Mouse (Mus musculus): ENCODE data around the gene Fubp1. TPM values are rescaled to one million over a fixed set of nuclear protein-coding genes. Genes with fewer than 3 reads are reported as not detected.

The Fubp1 gene
- total and polyA plus RNA-seq, 3 experiments, result 214 to 333 (median 224) TPM

DNA sequence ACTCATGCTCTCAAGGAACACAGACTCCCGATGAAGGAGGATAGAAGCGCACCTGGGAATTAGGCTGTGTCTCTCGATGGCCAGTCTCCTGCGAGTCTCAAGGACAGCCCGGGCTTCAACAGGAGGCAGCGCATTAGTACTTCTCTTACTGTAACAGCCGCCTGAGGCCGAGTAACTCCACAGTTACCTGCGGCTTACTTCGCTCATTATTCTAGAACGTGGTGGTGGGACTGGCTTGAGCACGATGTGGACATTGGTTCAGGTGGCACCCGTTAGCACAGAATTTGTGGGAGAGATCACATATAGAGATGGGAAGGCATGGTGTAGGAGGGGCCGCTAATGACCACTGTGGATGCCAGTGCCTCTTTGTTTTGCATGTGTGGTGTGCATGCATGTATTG is 57.9 kb downstream of the Fubp1 start:
- in situ Hi-C loops (cut with MboI; ENCODE audit: low pct_ligation_motif_present, low pct_unique_long_range_greater_than_20kb, low sequenced_read_pairs) (loop anchor here (25.0 kb wide), 1 partner anchor 469 kb away; no protein-coding TSS in a partner anchor), dilution Hi-C loops (cut with MboI; ENCODE audit: extremely low pct_ligation_motif_present, extremely low pct_unique_long_range_greater_than_20kb, low sequenced_read_pairs) (no loop called here)
- no peaks in the 10 kb centered on the region for H3K27me3 ChIP-seq (replicated peaks)
- H3K27ac ChIP-seq (ENCODE audit: insufficient read depth, low read depth), result no peak overlapping the region
- no peaks in the 10 kb centered on the region for H3K9me3 ChIP-seq (replicated peaks; ENCODE audit: low read length)
- H3K4me3 ChIP-seq (replicated peaks in 1 of 3; ENCODE audit: low read depth in 2 of 3, low read length in 2 of 3, poor library complexity in 1 of 3), result no peak overlapping the region
- TF ChIP-seq KAT2A (IDR thresholded peaks at IDR 0.05; ENCODE audit: insufficient replicate concordance, low read length), result no peak
- TF ChIP-seq ZKSCAN1 (IDR thresholded peaks at IDR 0.05; ENCODE audit: borderline replicate concordance, low read depth, low read length), result no peak
- TF ChIP-seq SIN3A (IDR thresholded peaks at IDR 0.05; ENCODE audit: low read length), result no peak
- no peak for TF ChIP-seq PAX5 (IDR thresholded peaks at IDR 0.05; ENCODE audit: low read length)
- TF ChIP-seq MEF2A (IDR thresholded peaks at IDR 0.05; ENCODE audit: borderline replicate concordance, low read depth, low read length), result no peak
- no peak for TF ChIP-seq MXI1 (IDR thresholded peaks at IDR 0.05; ENCODE audit: low read depth, low read length)
- no peak for TF ChIP-seq SMC3 (IDR thresholded peaks at IDR 0.05; ENCODE audit: low read depth, low read length)
- no peak for TF ChIP-seq MAX (IDR thresholded peaks at IDR 0.05; ENCODE audit: low read length)
- no peak for TF ChIP-seq NRF1 (IDR thresholded peaks at IDR 0.05; ENCODE audit: low read depth, low read length)
- TF ChIP-seq MYC (IDR thresholded peaks at IDR 0.05; ENCODE audit: low read depth, low read length), result no peak
- TF ChIP-seq CTCF (conservative IDR thresholded peaks at IDR 0.05 in 1 of 2, IDR thresholded peaks at IDR 0.05 in 1 of 2; ENCODE audit: low read depth in 2 of 2, low read length in 2 of 2), result no peak
- no peak for TF ChIP-seq CHD1 (IDR thresholded peaks at IDR 0.05; ENCODE audit: low read depth, low read length)
- no peak overlapping the region for H3K4me2 ChIP-seq (ENCODE audit: insufficient read depth, low read depth, poor library complexity, severe bottlenecking)
- H3K79me2 ChIP-seq (replicated peaks; ENCODE audit: control insufficient read depth, extremely low read depth, insufficient read depth, poor library complexity, severe bottlenecking), result no peaks in the 10 kb centered on the region
- no peak overlapping the region for H3K9ac ChIP-seq (ENCODE audit: insufficient read depth, low read depth)
- peaks cover 6 to 25% of the 10 kb centered on the region in 2 experiments for H3K36me3 ChIP-seq (replicated peaks in 1 of 2; ENCODE audit: control insufficient read depth in 1 of 2, insufficient read depth in 1 of 2, low read length in 1 of 2)
- H3K4me1 ChIP-seq (ENCODE audit: control insufficient read depth in 1 of 2, insufficient read depth in 2 of 2), result no peaks in the 10 kb centered on the region
- no peak for DNase-seq (ENCODE audit: extremely low read depth)

DNA sequence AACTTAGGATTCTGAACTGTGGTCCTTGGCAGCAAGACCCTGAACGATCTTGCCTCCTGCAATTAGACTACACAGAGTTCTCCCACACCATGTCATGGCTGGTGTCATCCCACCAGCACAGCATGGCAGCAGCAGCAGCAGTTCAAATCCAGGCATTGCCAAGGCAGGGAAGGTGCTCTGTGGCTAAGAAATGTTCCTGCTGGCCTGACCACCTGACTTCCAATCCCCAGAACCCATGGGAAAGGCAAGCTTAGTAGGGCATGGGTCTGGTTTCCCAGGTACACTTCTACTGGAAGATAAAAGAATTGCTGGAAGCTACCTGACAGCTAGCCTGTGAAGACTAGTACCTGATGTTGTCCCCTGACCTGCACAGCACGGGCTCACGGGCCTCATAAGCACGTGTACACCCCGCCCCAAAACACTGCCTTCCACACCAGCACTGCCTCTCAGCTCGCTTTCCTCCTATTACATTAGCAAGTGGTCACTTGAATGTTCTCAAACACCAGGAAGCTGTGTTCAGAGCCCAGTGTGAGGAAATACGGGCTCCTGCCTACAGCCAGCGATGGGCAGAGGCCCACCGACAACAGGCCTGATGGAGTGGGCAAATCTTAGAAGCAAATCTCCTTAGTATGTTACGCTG is 61.0 kb downstream of the Fubp1 start:
- in situ Hi-C loops (cut with MboI; ENCODE audit: low pct_ligation_motif_present, low pct_unique_long_range_greater_than_20kb, low sequenced_read_pairs), result loop anchor here (25.0 kb wide), 1 partner anchor 466 kb away; no protein-coding TSS in a partner anchor
- H3K27ac ChIP-seq (ENCODE audit: insufficient read depth, low read depth), result no peak overlapping the region
- dilution Hi-C loops (cut with MboI; ENCODE audit: extremely low pct_ligation_motif_present, extremely low pct_unique_long_range_greater_than_20kb, low sequenced_read_pairs), result no loop called here
- no peaks in the 10 kb centered on the region for H3K27me3 ChIP-seq (replicated peaks)
- TF ChIP-seq ELF1 (IDR thresholded peaks at IDR 0.05; ENCODE audit: low read depth, low read length), result no peak
- no peak for TF ChIP-seq CHD1 (IDR thresholded peaks at IDR 0.05; ENCODE audit: low read depth, low read length)
- no peak overlapping the region for H3K9ac ChIP-seq (ENCODE audit: insufficient read depth, low read depth)
- H3K4me1 ChIP-seq (ENCODE audit: control insufficient read depth in 1 of 2, insufficient read depth in 2 of 2), result no peaks in the 10 kb centered on the region
- H3K36me3 ChIP-seq (replicated peaks in 1 of 2; ENCODE audit: control insufficient read depth in 1 of 2, insufficient read depth in 1 of 2, low read length in 1 of 2), result peaks cover 19 to 44% of the 10 kb centered on the region in 2 experiments
- no peaks in the 10 kb centered on the region for H3K9me3 ChIP-seq (replicated peaks; ENCODE audit: low read length)
- no peak overlapping the region for H3K4me3 ChIP-seq (replicated peaks in 1 of 3; ENCODE audit: low read depth in 2 of 3, low read length in 2 of 3, poor library complexity in 1 of 3)
- no peaks in the 10 kb centered on the region for H3K79me2 ChIP-seq (replicated peaks; ENCODE audit: control insufficient read depth, extremely low read depth, insufficient read depth, poor library complexity, severe bottlenecking)
- no peak for DNase-seq (ENCODE audit: extremely low read depth)
- no peak overlapping the region for H3K4me2 ChIP-seq (ENCODE audit: insufficient read depth, low read depth, poor library complexity, severe bottlenecking)

DNA sequence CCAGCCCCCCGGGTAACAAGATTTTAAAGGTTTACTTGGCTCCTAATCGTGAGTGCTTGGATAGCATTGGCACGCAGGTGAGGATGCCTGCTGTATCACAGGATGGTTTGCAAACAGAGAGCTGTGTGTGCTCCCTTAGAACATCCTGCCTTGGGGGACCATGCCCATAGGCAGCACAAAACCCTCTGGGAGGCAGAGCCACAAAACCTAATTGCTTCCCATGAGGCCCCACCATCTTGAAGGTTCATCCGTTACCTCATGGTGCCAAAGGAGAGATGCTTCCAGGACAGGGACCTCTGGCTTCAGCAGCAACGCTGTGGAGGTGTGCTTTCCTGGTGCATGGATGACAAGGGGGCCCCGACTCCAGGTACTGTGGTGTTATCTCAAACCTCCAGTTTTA is 61.7 kb downstream of the Fubp1 start:
- Histone ChIP-seq H3K4me1 (ENCODE audit: control insufficient read depth in 1 of 2, insufficient read depth in 2 of 2) (no peaks in the 10 kb centered on the region), H3K27ac (ENCODE audit: insufficient read depth, low read depth) (no peak overlapping the region), H3K4me3 (replicated peaks in 1 of 3; ENCODE audit: low read depth in 2 of 3, low read length in 2 of 3, poor library complexity in 1 of 3) (no peak overlapping the region), H3K9me3 (replicated peaks; ENCODE audit: low read length) (no peaks in the 10 kb centered on the region), H3K9ac (ENCODE audit: insufficient read depth, low read depth) (no peak overlapping the region), H3K36me3 (replicated peaks in 1 of 2; ENCODE audit: control insufficient read depth in 1 of 2, insufficient read depth in 1 of 2, low read length in 1 of 2) (peaks cover 25 to 51% of the 10 kb centered on the region in 2 experiments), H3K79me2 (replicated peaks; ENCODE audit: control insufficient read depth, extremely low read depth, insufficient read depth, poor library complexity, severe bottlenecking) (no peaks in the 10 kb centered on the region), H3K27me3 (replicated peaks) (no peaks in the 10 kb centered on the region), H3K4me2 (ENCODE audit: insufficient read depth, low read depth, poor library complexity, severe bottlenecking) (no peak overlapping the region)
- in situ Hi-C loops (cut with MboI; ENCODE audit: low pct_ligation_motif_present, low pct_unique_long_range_greater_than_20kb, low sequenced_read_pairs), result loop anchor here (25.0 kb wide), 1 partner anchor 465 kb away; no protein-coding TSS in a partner anchor
- no peak for DNase-seq (ENCODE audit: extremely low read depth)
- dilution Hi-C loops (cut with MboI; ENCODE audit: extremely low pct_ligation_motif_present, extremely low pct_unique_long_range_greater_than_20kb, low sequenced_read_pairs), result no loop called here
- TF ChIP-seq MYC (IDR thresholded peaks at IDR 0.05; ENCODE audit: low read depth, low read length) (no peak), IRF4 (IDR thresholded peaks at IDR 0.05; ENCODE audit: low read depth, low read length) (no peak), ZKSCAN1 (IDR thresholded peaks at IDR 0.05; ENCODE audit: borderline replicate concordance, low read depth, low read length) (no peak), MEF2A (IDR thresholded peaks at IDR 0.05; ENCODE audit: borderline replicate concordance, low read depth, low read length) (no peak)

All from CH12.LX (cell line).